Mouse (Mus musculus): ENCODE measurements around the gene Gabra2.

- TF ChIP-seq CTCF (IDR thresholded peaks at IDR 0.05; ENCODE audit: borderline replicate concordance, extremely low read depth, insufficient read depth, insufficient read length) (no peak), POLR2A (IDR thresholded peaks at IDR 0.05; ENCODE audit: borderline replicate concordance, extremely low read depth, insufficient read depth, insufficient read length, poor library complexity, severe bottlenecking) (no peak)
Observed at GRCm38 (mm10) chr5:71061696-71062095, 34.0 kb downstream of the Gabra2 start.

All from brain, embryonic 14.5 days (tissue).